Mouse (Mus musculus): ENCODE measurements around the gene Trak2.
"Not testable (repeated sequence)": the region's sequence is repeated elsewhere in the genome, so short reads cannot be mapped to it uniquely, and the experiment has no call there.

Gene Trak2

DNA sequence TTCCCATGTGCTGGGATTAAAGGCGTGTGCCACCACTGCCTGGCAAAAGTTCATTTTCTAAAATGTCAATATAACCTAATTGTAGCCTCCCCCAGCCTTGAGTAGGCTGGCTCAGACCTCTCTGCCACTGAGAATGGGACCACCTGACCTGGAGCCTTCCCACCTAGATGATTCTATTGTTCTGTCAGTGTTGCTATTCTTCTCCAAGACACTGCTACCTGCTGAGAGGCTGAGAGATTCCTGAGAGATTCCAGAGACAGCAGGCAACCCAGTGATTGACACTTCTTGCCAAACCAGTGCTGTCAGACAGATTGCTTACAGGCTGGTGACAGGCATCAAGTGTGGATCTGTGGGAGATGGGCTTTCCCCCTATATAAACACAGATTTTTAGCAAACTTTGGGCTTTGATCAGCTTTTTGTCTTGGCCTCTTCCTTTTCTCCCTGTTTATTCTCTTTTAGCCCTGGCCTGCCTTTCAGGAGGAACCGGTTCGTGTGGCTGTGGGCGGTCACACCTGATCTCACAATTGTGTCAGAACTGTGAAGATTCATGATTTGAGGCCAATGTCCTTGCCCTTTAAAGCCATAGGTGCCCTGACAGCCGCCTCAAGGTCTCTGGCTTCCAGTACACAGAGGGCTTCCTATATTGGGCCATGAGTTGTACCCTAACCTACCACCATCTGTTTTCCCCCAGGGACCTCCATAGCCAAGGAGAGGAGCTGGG lies 83.2 kb downstream of the Trak2 start:
- CTCF ChIA-PET, result interaction anchor here (0.5 kb wide), 1 partner anchor 95 kb away, joined by 3 read pairs; the partner anchor contains the start of gene Casp8

DNA sequence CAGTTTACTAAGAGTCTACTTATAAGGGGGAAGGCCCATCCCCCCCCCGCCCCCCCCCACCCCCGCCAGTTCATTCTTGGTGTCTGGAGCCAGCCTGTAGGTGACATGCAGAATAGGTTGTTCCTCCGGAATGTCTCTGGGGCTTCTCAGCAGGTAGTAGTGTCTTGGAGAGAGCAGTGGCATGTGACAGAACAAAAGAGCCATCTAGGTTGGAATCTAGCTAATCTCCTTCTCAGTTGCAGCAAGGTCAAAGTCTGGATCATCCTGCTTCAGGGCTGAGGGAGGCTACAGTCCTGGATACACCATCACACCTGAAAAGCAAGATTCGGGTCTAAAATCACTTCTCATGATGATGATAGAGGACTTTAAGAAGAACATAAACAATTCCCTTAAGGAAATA lies 87.6 kb downstream of the Trak2 start:
- CTCF ChIA-PET, result no interaction called here

DNA sequence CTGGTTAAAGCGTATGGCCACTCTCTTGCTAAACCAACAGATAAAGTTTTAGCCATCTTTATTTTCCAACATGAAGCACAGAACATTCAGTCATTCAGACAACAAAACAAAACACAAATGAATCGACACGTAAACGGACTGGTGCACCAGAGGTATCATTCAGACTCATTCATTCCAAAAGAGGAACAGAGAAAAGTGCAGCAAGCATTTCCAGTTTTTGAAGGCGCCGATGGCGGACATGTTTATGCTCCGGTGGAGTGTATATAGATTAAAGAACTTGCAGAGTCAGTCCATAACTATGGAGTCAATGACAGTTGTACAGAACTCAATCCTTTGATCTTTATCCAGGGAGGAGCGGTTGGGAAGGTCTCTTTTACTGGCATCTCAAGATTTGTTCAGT lies 90.0 kb downstream of the Trak2 start:
- CTCF ChIA-PET, result not testable (repeated sequence)

DNA sequence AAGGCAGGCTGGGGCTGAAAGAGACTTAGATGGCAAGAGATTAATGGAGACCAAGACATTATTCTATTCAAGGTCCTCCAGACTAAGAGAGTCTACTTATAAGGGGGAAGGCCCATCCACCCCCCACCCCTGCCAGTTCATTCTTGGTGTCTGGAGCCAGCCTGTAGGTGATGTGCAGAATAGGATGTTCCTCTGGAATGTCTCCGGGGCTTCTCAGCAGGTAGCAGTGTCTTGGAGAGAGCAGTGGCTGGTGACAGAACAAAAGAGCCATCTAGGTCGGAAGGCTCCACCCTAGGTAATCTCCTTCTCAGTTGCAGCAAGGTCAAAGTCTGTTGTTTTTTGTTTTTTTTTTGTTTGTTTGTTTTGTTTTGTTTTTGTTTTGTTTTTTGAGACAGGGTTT lies 93.9 kb downstream of the Trak2 start:
- CTCF ChIA-PET, result not testable (repeated sequence)

DNA sequence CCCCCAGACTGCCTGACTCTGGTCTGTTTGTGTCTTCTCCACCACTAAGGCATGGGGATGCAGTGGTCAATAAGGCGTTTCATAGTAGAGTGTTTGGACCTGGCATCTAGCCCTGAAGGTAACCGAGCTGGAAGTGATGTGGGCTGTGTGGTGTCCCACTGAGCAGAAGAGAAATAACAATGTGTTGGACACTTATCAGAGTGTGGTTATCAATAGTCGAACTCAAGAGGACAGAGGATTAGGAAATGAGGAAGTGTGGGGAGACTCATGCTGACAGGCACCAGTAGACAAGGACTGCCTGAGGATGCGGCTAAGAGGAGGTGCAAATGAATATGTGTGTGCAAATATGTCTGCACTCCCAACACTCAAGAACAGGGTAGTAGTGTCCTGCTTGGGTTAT lies 96.7 kb downstream of the Trak2 start:
- CTCF ChIA-PET, result not testable (repeated sequence)

DNA sequence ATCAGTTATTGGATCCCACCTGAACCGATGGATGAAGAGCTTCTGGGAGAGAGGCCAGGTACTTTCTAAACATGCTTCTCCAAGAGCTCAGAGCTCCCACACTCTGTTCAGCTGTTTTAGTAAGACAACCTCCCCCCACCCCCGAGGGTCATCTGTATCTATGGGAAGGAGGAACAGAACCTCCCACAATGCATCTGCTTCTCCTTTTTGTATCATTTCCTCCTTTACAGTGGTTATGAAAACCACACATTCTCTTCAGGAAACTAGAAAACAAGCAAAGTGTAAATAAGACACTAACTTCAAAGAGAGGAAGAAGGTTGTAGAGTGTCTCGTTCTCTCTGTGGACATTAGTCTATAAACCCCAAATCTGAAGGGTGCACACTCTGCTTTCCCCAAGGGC lies 112.6 kb downstream of the Trak2 start:
- CTCF ChIA-PET, result not testable (repeated sequence)

DNA sequence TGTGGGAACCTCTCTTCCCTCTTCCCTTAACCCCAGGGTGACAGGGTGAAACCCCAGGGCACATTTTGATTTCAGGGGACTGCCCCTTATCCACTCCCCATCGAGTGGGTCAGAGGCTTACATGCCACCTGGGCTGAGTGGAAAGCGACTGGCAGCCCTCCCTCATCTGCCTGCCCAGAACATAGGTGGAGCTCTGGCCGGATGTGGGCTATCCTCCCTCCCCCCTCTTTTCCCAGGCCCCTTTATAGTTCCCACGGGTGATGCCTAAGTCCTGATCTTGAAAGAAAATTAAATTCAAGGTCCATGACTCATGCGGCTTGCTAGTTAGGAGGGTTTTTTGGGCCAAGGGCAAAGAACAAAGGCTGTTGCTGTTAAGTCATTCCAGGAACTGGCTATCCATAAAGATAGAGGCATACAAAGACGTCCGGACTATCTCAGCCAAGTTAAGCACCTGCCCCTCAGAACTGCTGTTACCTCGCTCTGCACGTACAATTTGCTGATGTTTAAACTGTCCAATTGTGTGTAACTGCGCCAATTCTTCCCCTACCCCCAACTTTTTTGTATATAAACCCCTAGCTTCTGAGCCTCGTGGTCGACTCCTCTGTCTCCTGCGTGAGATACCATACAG lies 113.4 kb downstream of the Trak2 start:
- CTCF ChIA-PET, result interaction anchor here (0.7 kb wide), 1 partner anchor 80 kb away, joined by 5 read pairs; no protein-coding TSS in a partner anchor

DNA sequence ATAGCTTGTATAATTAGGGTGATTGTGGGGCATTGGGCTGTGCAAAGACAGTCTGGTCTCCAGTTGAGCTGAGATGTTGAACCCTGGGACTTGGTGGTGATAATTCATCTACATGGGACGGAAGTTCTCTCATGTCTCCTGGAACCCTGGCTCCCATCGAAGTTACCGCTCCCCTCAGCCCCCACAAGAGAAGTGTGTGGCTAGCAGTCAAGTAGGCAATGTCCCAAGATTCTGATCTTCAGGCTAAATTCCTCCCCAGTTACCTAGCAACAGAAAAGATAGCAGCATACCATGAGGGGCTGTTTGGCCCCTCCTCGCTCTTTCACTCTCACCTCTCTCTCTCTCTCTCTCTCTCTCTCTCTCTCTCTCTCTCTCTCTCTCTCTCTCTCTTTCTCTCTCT lies 114.1 kb downstream of the Trak2 start:
- CTCF ChIA-PET, result interaction anchor here (0.7 kb wide), 2 partner anchors 17 to 80 kb away, joined by 5 to 7 read pairs; no protein-coding TSS in a partner anchor

DNA sequence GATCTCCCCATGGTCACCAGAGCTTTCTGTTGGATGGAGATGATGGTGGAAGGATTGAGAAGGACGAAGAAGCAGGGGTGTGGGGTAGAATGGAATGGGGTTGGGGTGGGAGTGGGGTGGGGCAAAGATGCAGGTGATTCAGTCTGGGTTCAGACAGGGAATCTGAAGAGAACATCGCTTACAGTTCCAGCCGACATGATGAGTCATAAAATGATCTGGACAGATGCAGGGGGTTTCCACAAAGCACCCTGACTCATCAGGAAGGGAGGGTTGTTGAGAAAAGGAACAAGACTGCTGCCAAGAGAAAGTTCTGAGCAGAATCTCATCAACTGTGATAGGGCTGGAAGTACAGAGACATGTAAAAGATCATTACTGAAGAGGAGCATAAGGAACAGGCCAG lies 116.4 kb downstream of the Trak2 start:
- CTCF ChIA-PET, result not testable (repeated sequence)
